Mouse (Mus musculus): ENCODE data around the gene Siah3. TPM values are rescaled to one million over a fixed set of nuclear protein-coding genes. Genes with fewer than 3 reads are reported as not detected.

The Siah3 gene
- total and polyA plus RNA-seq, 2 experiments = not detected

DNA sequence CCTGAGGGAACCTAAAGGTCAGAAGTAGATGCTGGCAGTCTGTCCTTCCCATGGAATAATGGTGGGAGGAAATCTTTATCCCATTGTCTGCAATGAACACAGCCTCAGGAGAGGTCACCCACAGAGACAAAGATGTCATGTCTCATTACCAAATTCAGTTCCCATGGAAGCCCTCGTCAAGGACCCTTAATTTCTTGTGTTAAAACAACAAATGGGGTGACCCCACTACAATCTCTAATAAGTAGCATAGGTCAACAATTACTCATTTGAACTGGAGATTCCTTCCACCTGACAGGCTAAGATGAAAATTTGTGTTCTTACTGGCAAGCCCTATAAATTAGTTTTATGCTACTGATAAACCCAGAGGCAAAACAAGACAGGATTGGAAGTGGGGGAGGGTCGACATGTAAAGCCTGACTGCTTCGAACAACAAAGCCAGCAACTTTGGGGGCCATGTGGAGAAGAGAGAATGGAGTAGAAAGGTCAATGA, 45.8 kb downstream of the Siah3 start:
- Histone ChIP-seq H3K4me1 (ENCODE audit: control insufficient read depth, insufficient read depth, low read length) (no peaks in the 10 kb centered on the region), H3K9ac (ENCODE audit: low read depth, low read length) (no peak overlapping the region), H3K79me2 (ENCODE audit: control insufficient read depth, insufficient read depth, low read length) (no peaks in the 10 kb centered on the region), H3K27me3 (ENCODE audit: control insufficient read depth, insufficient read depth, low read length) (no peaks in the 10 kb centered on the region), H3K27ac (replicated peaks; ENCODE audit: insufficient read depth, low read depth, low read length) (no peak overlapping the region), H3K4me3 (ENCODE audit: insufficient read depth, low read depth, low read length) (no peak overlapping the region), H3K36me3 (ENCODE audit: control insufficient read depth, insufficient read depth, low read length) (no peaks in the 10 kb centered on the region)
- no peak for DNase-seq (ENCODE audit: extremely low read depth, low read depth, low spot score)
- no peak for TF ChIP-seq POLR2A (IDR thresholded peaks at IDR 0.05; ENCODE audit: extremely low read depth, insufficient read depth, low read length)
- WGBS = 77% methylated on average over 3 of the region's 3 CpGs

DNA sequence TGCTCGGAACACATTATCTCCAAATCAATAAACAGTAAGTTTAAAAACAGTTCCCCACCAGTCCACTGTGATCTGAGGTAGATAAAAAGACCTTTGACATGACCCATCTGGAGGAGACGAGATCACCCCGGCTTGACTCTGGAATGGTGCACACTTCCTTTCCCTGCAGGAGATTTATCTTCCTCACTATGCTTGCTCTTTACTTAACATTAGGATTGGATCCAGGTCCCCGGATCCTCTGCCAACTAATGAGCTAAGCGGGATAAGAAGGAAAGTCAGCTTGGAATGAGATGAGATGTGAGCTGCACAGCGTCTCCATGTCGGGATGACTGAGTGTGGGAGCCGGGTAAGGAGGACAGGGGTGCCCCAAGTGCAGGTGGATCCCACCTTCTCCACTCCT, 46.7 kb downstream of the Siah3 start:
- H3K79me2 ChIP-seq (ENCODE audit: control insufficient read depth, insufficient read depth, low read length) = no peaks in the 10 kb centered on the region
- no peak overlapping the region for H3K9ac ChIP-seq (ENCODE audit: low read depth, low read length)
- no peaks in the 10 kb centered on the region for H3K27me3 ChIP-seq (ENCODE audit: control insufficient read depth, insufficient read depth, low read length)
- H3K27ac ChIP-seq (replicated peaks; ENCODE audit: insufficient read depth, low read depth, low read length) = no peak overlapping the region
- DNase-seq (ENCODE audit: extremely low read depth, low read depth, low spot score) = no peak
- TF ChIP-seq CTCF (IDR thresholded peaks at IDR 0.05; ENCODE audit: low read depth, low read length) (no peak), POLR2A (IDR thresholded peaks at IDR 0.05; ENCODE audit: extremely low read depth, insufficient read depth, low read length) (no peak)
- no peaks in the 10 kb centered on the region for H3K36me3 ChIP-seq (ENCODE audit: control insufficient read depth, insufficient read depth, low read length)
- WGBS = 56% methylated on average over 8 of the region's 8 CpGs
- H3K4me1 ChIP-seq (ENCODE audit: control insufficient read depth, insufficient read depth, low read length) = no peaks in the 10 kb centered on the region
- H3K4me3 ChIP-seq (ENCODE audit: insufficient read depth, low read depth, low read length) = no peak overlapping the region

GRCm38 (mm10) chr14:75504255-75504654, 48.5 kb downstream of the Siah3 start:
- Histone ChIP-seq H3K27me3 (ENCODE audit: control insufficient read depth, insufficient read depth, low read length) (no peaks in the 10 kb centered on the region), H3K4me3 (ENCODE audit: insufficient read depth, low read depth, low read length) (no peak overlapping the region), H3K4me1 (ENCODE audit: control insufficient read depth, insufficient read depth, low read length) (no peaks in the 10 kb centered on the region), H3K79me2 (ENCODE audit: control insufficient read depth, insufficient read depth, low read length) (no peaks in the 10 kb centered on the region), H3K9ac (ENCODE audit: low read depth, low read length) (no peak overlapping the region), H3K36me3 (ENCODE audit: control insufficient read depth, insufficient read depth, low read length) (no peaks in the 10 kb centered on the region), H3K27ac (replicated peaks; ENCODE audit: insufficient read depth, low read depth, low read length) (no peak overlapping the region)
- TF ChIP-seq CTCF (IDR thresholded peaks at IDR 0.05; ENCODE audit: low read depth, low read length) = no peak
- DNase-seq (ENCODE audit: extremely low read depth, low read depth, low spot score) = no peak
- WGBS = 56% methylated on average over 2 of the region's 2 CpGs

- DNase-seq (ENCODE audit: extremely low read depth, low read depth, low spot score) = no peak
- H3K79me2 ChIP-seq (ENCODE audit: control insufficient read depth, insufficient read depth, low read length) = no peaks in the 10 kb centered on the region
- H3K9ac ChIP-seq (ENCODE audit: low read depth, low read length) = no peak overlapping the region
- H3K4me3 ChIP-seq (ENCODE audit: insufficient read depth, low read depth, low read length) = no peak overlapping the region
- no peaks in the 10 kb centered on the region for H3K36me3 ChIP-seq (ENCODE audit: control insufficient read depth, insufficient read depth, low read length)
- no peaks in the 10 kb centered on the region for H3K27me3 ChIP-seq (ENCODE audit: control insufficient read depth, insufficient read depth, low read length)
- no peaks in the 10 kb centered on the region for H3K4me1 ChIP-seq (ENCODE audit: control insufficient read depth, insufficient read depth, low read length)
- 52% methylated on average over 8 of the region's 8 CpGs for WGBS
- H3K27ac ChIP-seq (replicated peaks; ENCODE audit: insufficient read depth, low read depth, low read length) = no peak overlapping the region
- TF ChIP-seq CTCF (IDR thresholded peaks at IDR 0.05; ENCODE audit: low read depth, low read length) (no peak), POLR2A (IDR thresholded peaks at IDR 0.05; ENCODE audit: extremely low read depth, insufficient read depth, low read length) (no peak)
Measured at GRCm38 (mm10) chr14:75505126-75505840, 49.5 kb downstream of the Siah3 start.

GRCm38 (mm10) chr14:75506246-75506645, 50.5 kb downstream of the Siah3 start:
- 88% methylated on average over 3 of the region's 3 CpGs for WGBS
- DNase-seq (ENCODE audit: extremely low read depth, low read depth, low spot score) = no peak
- H3K4me1 ChIP-seq (ENCODE audit: control insufficient read depth, insufficient read depth, low read length) = no peaks in the 10 kb centered on the region

DNA sequence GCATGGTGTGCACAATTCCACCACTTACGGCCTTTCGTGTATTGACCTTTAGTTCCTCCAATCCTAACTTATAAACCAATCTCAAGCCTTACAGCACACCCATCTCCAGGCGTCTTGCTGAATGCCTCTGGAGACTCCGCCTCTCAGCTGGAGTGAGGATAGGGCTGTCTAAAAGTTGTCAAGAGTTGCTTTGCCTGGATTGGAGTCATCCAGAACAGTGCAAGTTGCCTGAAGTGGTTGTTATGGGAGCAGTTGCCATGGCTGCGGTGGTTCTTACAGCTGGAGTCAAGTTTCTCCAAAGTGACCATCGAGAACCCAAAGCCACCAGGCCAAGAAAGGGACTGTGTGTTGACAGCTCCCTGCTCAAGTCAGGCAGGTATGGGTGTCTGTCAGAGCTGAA, 54.3 kb downstream of the Siah3 start:
- no peak for DNase-seq (ENCODE audit: extremely low read depth, low read depth, low spot score)
- no peaks in the 10 kb centered on the region for H3K27me3 ChIP-seq (ENCODE audit: control insufficient read depth, insufficient read depth, low read length)

More at GRCm38 (mm10) chr14:75506246-75506645, 50.5 kb downstream of the Siah3 start:
- no peak overlapping the region for H3K4me3 ChIP-seq (ENCODE audit: insufficient read depth, low read depth, low read length)
- no peaks in the 10 kb centered on the region for H3K79me2 ChIP-seq (ENCODE audit: control insufficient read depth, insufficient read depth, low read length)
- H3K27me3 ChIP-seq (ENCODE audit: control insufficient read depth, insufficient read depth, low read length) = no peaks in the 10 kb centered on the region
- no peak overlapping the region for H3K27ac ChIP-seq (replicated peaks; ENCODE audit: insufficient read depth, low read depth, low read length)
- H3K36me3 ChIP-seq (ENCODE audit: control insufficient read depth, insufficient read depth, low read length) = no peaks in the 10 kb centered on the region
- no peak for TF ChIP-seq POLR2A (IDR thresholded peaks at IDR 0.05; ENCODE audit: extremely low read depth, insufficient read depth, low read length)
- TF ChIP-seq CTCF (IDR thresholded peaks at IDR 0.05; ENCODE audit: low read depth, low read length) = no peak
- H3K9ac ChIP-seq (ENCODE audit: low read depth, low read length) = no peak overlapping the region

More for the DNA sequence above, 54.3 kb downstream of the Siah3 start:
- H3K79me2 ChIP-seq (ENCODE audit: control insufficient read depth, insufficient read depth, low read length) = no peaks in the 10 kb centered on the region
- TF ChIP-seq CTCF (IDR thresholded peaks at IDR 0.05; ENCODE audit: low read depth, low read length) (no peak), POLR2A (IDR thresholded peaks at IDR 0.05; ENCODE audit: extremely low read depth, insufficient read depth, low read length) (no peak)
- WGBS = 88% methylated on average over 6 of the region's 6 CpGs
- H3K36me3 ChIP-seq (ENCODE audit: control insufficient read depth, insufficient read depth, low read length) = no peaks in the 10 kb centered on the region
- H3K4me1 ChIP-seq (ENCODE audit: control insufficient read depth, insufficient read depth, low read length) = no peaks in the 10 kb centered on the region
- H3K4me3 ChIP-seq (ENCODE audit: insufficient read depth, low read depth, low read length) = no peak overlapping the region
- no peak overlapping the region for H3K27ac ChIP-seq (replicated peaks; ENCODE audit: insufficient read depth, low read depth, low read length)
- H3K9ac ChIP-seq (ENCODE audit: low read depth, low read length) = no peak overlapping the region
